Mouse (Mus musculus) frontal cortex, postnatal 10 days (tissue): ENCODE results near the gene Cep128.
"Not testable (repeated sequence)": the region's sequence is repeated elsewhere in the genome, so short reads cannot be mapped to it uniquely, and the experiment has no call there.

ENCODE experiments used
- DNase-seq, 2 experiments: peaks; one replicate each; pipeline ENCODE4 v3.0.0; 2022; ENCODE audit warnings: low spot score in 2 of 2, mixed read lengths in 1 of 2

The Cep128 gene

GRCm38 (mm10) chr12:91063337-91064015 lies 320.7 kb downstream of the Cep128 start:
- no peak for DNase-seq

GRCm38 (mm10) chr12:91062681-91063080 lies 321.5 kb downstream of the Cep128 start:
- no peak for DNase-seq

DNA sequence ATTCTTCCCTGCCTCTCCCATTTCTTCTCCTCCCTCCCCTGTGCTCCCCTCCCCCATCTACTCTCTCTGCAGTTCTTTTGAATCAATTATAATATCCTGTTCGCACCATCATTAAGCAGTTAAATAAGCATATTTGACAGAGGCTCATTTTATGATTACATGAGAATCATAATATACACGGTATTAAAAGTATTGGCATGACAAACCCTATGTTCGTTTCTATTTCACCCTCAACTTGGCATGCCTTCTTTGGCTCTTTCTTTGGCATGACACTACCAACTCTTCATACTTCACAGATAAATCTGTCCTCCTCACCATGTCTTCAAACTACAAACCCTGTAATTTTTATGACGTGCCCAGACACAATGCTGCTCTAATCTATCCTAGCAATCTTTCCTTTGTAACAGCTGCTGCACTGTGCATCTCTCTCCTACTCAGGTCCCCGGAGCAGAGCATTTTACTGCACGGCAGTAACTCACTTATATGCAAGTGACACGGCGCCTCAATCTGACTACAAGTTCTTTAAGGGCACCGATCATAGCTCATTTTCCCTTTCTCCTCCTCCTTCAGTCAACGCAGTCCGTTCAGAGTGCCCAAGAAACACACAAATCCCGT lies 324.4 kb downstream of the Cep128 start:
- no peak for DNase-seq

GRCm38 (mm10) chr12:91056885-91057284 lies 327.3 kb downstream of the Cep128 start:
- no peak for DNase-seq

DNA sequence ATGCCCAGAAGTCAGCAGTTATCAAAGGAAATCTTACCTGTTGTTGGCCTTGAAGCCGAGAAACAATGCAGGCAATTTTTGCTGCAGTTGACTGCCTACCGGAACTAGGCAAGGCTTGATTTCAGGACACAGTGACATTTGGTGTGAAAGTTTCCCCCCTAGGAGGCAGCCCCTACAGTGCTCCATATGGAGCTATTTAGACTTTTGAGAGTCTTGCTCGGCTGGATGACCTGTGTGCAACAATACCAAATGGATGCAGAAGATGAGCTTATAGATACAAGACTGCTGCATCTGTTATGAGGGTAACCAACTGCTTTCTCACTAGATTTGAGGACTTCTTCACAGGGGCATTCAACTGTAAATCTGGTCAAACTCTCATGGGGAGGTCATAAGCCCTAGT lies 331.9 kb downstream of the Cep128 start:
- DNase-seq: no peak

GRCm38 (mm10) chr12:91050593-91051325 lies 333.4 kb downstream of the Cep128 start:
- DNase-seq: peak in 1 of 2 experiments; percentile 31

DNA sequence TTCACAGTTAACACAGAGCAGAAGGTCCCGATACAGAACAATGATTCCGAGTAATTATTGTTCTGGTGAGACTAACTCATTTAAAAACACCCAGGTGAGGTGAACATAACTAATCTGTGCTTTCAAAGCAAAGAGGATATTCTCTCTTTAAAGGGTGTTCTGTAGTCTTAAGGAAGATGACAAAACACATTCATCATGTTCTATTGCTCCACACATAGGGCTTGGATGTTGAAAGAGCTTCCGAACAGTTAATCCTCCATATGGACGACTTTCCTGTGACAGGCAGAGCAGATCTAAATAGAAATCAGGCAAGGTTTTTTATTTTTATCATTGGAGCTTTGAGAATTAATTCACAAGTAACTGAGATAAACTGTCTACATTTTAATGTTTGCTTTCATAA lies 342.8 kb downstream of the Cep128 start:
- no peak for DNase-seq

DNA sequence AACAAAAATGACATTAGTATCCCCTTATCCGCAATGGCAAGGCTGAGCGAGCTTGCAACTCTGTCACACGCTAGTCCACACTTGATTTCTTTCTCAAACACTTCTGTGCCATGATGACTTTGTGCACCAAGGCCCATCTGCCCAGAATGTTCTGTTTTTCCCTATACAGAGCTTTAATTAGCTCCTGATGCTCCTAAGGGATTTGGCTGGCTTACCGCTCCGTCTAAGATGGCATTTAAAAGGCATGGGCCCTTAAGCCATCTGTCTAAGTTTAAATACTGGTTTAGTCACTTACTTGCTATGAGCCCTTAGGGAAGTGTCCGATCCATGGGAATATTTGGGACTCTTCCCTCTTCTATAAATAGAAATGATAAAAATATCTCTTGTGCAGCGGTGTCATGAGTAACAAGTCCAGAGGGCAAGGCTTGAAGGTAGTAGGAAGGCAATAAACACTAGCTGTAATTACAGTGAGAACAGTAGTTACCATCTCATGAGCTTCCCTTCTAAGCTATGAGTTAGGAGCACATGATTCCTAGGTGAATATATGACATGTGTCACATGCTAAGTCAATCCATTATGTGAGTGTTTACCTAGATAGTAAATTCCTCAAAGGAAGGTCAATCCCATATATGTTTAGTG lies 343.8 kb downstream of the Cep128 start:
- no peak for DNase-seq

DNA sequence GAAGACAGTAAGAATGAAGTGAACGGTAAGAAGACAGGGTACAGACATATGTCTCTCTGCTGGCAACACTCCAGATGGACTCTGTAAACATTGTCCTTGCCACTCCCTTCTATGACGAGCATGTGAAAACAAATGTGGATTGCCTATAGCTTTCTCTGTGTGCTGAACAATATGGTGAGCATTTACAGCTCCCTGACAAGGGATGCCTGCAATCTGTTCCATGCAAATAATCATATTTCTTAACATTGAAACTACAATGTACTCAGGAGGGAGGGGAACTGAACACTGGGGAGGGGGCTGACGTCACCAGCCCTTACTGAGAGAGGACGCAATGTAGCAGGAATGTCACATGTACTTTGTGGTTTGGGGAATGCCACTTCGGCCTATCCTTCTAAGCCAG lies 355.1 kb downstream of the Cep128 start:
- no peak for DNase-seq

DNA sequence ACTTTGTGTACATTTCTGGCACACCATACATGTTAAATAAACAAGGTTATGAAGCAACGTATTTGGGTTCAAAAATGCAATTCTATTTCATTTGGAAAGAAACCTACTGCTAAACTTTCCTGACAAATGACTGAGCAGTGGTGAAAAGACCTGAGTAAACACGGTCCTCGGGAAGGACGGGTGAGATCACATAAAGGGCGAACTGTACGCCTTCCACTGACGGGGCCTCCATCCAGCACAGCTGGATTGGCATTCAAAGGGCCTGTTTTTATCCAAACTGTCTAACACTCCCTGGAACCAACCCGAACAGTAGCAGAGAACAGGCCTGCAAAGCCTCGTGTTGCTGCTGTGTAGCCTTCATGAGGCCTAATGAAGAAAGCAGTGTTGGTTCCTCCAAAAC lies 356.5 kb downstream of the Cep128 start:
- DNase-seq: no peak

- no peak for DNase-seq
Measured at GRCm38 (mm10) chr12:91027100-91027499, 357.1 kb downstream of the Cep128 start.

DNA sequence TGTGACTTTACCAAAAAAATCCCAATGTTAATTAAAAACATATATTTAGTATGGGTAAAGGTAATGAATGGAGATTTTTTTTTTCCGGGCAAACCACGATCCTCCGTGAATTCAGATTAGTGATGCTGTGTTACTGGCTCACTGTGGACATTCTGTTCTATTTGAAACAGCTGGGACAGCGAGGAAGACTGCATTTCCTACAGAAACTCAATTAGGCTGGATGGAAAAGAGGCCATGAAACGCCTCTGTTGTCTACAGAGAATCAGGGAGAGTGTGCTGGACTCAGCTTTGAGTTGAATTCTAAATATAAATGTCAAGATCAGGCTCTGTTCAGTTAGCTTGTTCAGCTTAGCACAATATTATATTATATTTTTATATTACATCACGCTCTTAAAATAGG lies 369.1 kb downstream of the Cep128 start:
- no peak for DNase-seq

DNA sequence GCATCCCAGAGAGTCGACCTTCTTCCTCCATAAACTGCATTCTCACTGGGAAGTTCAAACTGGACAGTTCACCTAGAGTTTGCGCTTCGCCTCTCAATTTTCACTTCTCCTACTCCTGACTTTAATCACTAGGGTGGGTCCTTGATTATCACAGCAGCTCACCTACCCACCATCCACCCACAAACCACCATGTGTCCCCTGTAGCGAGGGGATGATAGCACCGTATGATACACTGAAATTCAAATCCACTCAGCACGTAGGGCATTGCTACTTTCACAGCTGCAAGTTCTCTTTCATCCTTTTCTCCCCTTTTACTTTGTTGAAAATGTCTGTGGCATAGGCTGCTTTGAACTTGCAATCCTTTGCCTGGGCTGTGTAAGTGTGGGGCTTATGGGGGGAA lies 371.2 kb downstream of the Cep128 start:
- DNase-seq: no peak

DNA sequence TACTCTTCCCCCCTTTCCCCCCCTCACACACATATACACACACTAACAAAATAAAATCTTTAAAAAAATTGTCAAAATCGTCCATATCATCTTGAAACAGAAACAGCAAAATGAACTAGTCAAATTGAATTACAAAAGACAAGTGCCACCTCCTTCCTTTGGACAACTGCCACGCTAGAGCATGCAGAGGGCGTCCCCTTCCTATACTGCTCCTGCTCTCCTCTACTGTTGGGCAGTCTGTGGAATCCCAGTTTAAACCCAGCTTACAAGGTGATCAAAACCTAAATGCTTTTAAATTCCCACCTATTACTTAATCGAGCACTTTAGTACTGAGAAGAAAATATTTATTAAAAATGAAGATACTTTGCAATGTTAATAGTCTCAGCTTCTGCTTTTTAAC lies 372.0 kb downstream of the Cep128 start:
- no peak for DNase-seq

DNA sequence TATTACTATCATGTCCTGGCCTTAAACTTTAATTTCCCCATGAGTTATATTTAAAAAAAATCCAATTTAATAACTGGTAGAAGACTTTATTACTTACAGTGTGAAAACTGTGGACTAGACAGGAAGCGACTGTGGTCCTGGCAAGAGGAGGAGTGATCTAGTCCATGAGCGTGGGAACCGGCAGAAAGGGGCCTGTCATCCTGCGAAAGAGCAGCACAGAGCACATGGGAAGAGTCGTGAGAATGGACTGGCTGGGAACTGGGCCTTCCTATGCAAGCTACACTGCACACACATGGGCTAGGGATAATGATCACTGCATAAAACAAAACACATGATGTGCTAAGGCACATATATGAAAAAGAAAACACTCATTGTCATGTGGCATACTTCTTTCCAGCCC lies 375.5 kb downstream of the Cep128 start:
- DNase-seq: no peak

- DNase-seq: no peak
Measured at GRCm38 (mm10) chr12:91008170-91008569, 376.0 kb downstream of the Cep128 start.

- peak in 1 of 2 experiments; percentile 16 for DNase-seq
Measured at GRCm38 (mm10) chr12:90997539-90997938, 386.7 kb downstream of the Cep128 start.

GRCm38 (mm10) chr12:90993331-90993730 lies 390.9 kb downstream of the Cep128 start:
- no peak for DNase-seq

- DNase-seq: no peak
Measured at GRCm38 (mm10) chr12:90987782-90988181, 396.4 kb downstream of the Cep128 start.

DNA sequence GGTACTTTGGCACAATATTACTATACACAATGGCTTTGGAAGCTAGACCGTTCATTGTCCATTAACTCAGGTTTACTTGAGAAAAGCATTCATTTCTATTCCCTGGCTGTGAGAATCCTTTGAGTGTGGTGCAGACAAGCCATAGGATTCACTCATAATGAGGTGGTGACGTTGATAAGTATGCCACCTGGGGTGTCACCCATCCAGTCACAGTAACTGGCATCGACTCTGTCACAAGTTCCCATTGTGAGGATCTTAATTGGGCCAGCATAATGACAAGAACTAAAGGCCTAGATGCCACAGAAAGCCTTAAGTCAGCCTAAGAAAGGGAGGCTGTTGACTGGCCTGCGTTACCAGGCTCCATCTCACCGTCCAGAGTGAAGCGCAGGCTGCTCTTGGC lies 396.9 kb downstream of the Cep128 start:
- DNase-seq: no peak

DNA sequence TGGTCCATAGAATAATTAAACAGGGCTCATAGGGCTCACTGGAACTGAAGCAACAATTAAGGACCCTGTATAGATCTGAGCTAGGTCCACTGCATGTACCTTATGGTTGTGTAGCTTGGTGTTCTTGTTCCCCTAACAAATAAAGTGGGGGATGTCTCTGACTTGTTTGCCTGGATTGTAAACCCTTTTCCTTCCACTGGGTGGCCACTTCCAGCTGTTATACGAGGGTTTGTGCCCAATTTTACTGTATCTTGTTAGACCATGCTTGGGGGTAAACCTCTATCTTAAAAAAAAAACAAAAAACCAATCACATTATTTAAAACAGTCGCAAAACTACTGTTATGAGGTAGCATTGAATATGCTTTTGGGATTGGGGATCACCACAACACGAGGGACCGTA lies 402.2 kb downstream of the Cep128 start:
- no peak for DNase-seq

DNA sequence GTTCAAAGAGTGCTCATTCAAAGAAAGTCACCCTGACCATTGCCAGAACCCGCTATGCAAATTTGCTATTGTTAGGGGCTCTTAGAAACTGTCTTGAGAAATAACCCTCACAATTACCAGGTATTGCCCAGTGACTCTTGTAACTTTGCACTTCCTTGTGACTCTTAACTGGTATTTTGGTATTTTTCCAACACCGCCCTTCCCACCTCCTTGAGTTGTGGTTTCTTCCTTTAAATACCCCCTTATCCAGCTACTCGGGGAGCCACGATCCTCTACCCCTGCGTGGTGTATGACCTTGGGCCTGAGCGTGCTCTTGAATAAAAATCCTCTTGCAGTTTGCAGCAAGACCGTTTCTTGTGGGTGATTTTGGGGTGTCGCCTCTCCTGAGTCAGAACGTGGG lies 407.8 kb downstream of the Cep128 start:
- not testable (repeated sequence) for DNase-seq

DNA sequence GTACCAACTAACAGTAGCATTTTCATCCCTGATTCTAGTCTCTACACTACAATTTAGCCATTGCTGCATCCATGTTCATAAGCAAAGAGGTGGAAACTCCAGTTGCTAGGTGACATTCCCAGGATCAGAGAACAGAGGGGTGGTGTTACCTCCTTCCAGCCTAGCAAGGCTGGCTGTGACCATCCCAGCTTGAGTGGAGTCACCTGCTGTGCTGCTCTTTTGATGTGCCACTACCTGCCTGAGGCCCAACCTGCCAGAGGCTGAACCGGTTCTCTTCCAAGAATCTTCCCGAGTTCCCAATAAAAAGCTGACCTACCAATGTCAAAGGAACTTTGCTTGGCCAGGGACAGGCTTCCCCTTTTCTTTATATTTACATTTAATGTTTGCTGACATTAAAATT lies 408.8 kb downstream of the Cep128 start:
- no peak for DNase-seq
